Mouse (Mus musculus) cerebellum, postnatal 25 days (tissue): Measurements from ENCODE around the gene Eepd1.
A peak's percentile ranks its signal among the peaks of the same experiment; 100 is the strongest.

ENCODE experiments used
- DNase-seq, 2 experiments: peaks; one replicate each; pipeline ENCODE4 v3.0.0; 2021; ENCODE audit warnings: mixed read lengths in 2 of 2

The Eepd1 gene

GRCm38 (mm10) chr9:25489221-25489960, 8.0 kb downstream of the Eepd1 start:
- no peak for DNase-seq

- no peak for DNase-seq
Observed at GRCm38 (mm10) chr9:25490278-25491145, 9.2 kb downstream of the Eepd1 start.

GRCm38 (mm10) chr9:25493918-25494317, 12.6 kb downstream of the Eepd1 start:
- DNase-seq = no peak

- peak in 1 of 2 experiments; percentile 1 for DNase-seq
Observed at GRCm38 (mm10) chr9:25495601-25496000, 14.3 kb downstream of the Eepd1 start.

GRCm38 (mm10) chr9:25496196-25496595, 14.8 kb downstream of the Eepd1 start:
- DNase-seq = peak in 1 of 2 experiments; percentile 1

- no peak for DNase-seq
Observed at GRCm38 (mm10) chr9:25496703-25497102, 15.4 kb downstream of the Eepd1 start.

GRCm38 (mm10) chr9:25498770-25499169, 17.4 kb downstream of the Eepd1 start:
- no peak for DNase-seq

GRCm38 (mm10) chr9:25499306-25499705, 18.0 kb downstream of the Eepd1 start:
- no peak for DNase-seq

- no peak for DNase-seq
Observed at GRCm38 (mm10) chr9:25500031-25500430, 18.7 kb downstream of the Eepd1 start.

- no peak for DNase-seq
Observed at GRCm38 (mm10) chr9:25508825-25509224, 27.5 kb downstream of the Eepd1 start.

- no peak for DNase-seq
Observed at GRCm38 (mm10) chr9:25510572-25510971, 29.2 kb downstream of the Eepd1 start.

GRCm38 (mm10) chr9:25513050-25513449, 31.7 kb downstream of the Eepd1 start:
- DNase-seq = peak; percentile 51 to 72

GRCm38 (mm10) chr9:25513556-25513955, 32.2 kb downstream of the Eepd1 start:
- peak; percentile 48 to 60 for DNase-seq

GRCm38 (mm10) chr9:25516640-25517039, 35.3 kb downstream of the Eepd1 start:
- DNase-seq = no peak

GRCm38 (mm10) chr9:25517982-25518381, 36.6 kb downstream of the Eepd1 start:
- DNase-seq = no peak

- DNase-seq = peak; percentile 52 to 73
Observed at GRCm38 (mm10) chr9:25519193-25519592, 37.8 kb downstream of the Eepd1 start.

GRCm38 (mm10) chr9:25520826-25521225, 39.5 kb downstream of the Eepd1 start:
- DNase-seq = peak; percentile 49 to 66

GRCm38 (mm10) chr9:25521825-25522224, 40.5 kb downstream of the Eepd1 start:
- no peak for DNase-seq

GRCm38 (mm10) chr9:25526516-25526915, 45.2 kb downstream of the Eepd1 start:
- DNase-seq = no peak

- DNase-seq = no peak
Observed at GRCm38 (mm10) chr9:25526927-25527337, 45.6 kb downstream of the Eepd1 start.

- no peak for DNase-seq
Observed at GRCm38 (mm10) chr9:25527359-25528038, 46.2 kb downstream of the Eepd1 start.

GRCm38 (mm10) chr9:25531627-25532026, 50.3 kb downstream of the Eepd1 start:
- no peak for DNase-seq

GRCm38 (mm10) chr9:25532105-25532504, 50.8 kb downstream of the Eepd1 start:
- no peak for DNase-seq
